Mouse (Mus musculus) stomach, postnatal 0 days (tissue): Measurements from ENCODE around the gene Ndufc1.

Experiments
- CTCF ChIP-seq: IDR thresholded peaks from 2 replicates; pipeline ENCODE4 v1.5.1; 2016; ENCODE audit warnings: antibody characterized with exemption, low read depth, mild to moderate bottlenecking, moderate library complexity
- EP300 ChIP-seq: optimal IDR thresholded peaks from 2 replicates; pipeline ENCODE3; 2016; ENCODE audit warnings: antibody characterized with exemption

DNA sequence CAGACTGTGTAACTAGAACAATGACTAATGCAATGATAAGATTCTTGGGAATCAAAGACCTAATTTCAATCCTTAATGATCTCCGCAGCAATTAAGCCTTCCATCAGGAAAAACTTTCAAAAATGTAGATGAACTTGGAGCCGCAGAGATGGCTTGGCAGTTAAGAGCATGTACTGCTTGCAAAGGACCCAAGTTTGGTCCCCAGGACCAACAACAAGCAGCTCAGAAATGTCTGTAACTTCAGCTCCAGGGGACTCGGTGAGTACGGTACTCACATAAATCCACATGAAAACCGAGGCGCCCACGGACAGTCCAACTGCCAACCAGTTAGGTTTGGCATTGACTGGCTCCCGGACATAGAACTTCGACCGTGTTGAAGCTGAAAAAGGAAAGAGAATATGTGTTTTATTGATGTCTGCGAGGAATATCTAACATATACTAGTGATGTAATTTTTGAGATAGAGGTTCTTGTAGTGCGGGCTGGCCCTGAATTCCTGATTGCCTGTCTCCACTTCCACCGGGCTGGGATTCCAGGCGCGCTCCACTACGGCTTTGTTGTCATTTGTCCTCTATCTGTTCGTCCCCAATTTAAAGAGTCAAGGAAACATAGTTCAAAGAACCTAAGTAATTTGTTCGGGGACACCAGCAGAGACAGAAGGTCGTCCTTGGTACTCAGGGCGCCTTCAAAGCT, 773 bp downstream of the Ndufc1 start:
- TF ChIP-seq EP300 = peak; percentile 20
- no peak for TF ChIP-seq CTCF
